Comparison of ENCODE assay signal across 8 mouse cellular contexts in the genomic region with DNA sequence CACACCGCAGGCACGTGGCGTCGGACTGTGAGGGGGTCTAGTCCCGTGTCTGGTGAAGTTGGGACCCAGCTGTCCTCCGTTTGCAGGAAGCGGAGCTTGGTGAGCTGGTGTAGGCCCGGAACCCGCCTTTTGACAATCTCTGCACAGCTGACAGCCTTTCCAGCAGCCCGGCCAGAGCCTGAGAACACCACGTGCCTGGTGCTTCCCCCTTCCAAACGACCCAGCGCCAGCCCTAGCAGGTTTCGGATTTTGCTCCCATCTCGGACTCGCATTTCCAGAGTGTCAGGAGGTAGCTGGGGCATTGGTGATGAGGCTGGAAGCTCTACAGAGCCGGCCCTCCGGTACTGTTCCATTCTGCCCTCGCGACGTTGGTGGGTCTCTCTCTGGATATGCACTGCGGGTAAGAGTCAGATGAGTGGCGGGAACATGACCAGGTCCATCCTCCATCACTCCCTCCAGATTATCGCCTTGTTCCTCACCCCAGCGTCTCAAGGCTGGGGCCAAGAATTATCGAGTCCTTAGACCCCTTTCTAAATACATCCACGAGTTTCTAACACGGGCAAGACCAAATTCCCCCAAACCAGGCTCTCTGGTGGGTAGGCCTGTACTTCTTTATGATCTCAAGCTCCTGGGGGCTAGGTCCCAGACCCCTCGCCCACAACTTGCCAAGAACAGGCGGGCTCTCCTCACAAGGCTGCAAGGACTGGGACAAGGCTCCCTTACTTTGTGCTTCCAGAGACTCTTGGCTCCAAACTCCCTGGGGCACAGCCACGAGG. TPM values are rescaled to one million over a fixed set of nuclear protein-coding genes. Genes with fewer than 3 reads are reported as not detected.
DNase-seq lines count a peak whose midpoint lies in the region; ATAC-seq and TF ChIP-seq lines count a peak whose summit lies in the region.

No protein-coding gene starts in this region.

- H3K4me1 ChIP-seq in testis, adult 2 months (ENCODE audit: control insufficient read depth, insufficient read depth, low read length), result peaks cover 25% of the 10 kb centered on the region
- peaks cover 45% of the 10 kb centered on the region for H3K4me1 ChIP-seq in forebrain, embryonic 15.5 days
- H3K4me1 ChIP-seq in hindbrain, postnatal 0 days (ENCODE audit: insufficient read depth, low read length), result peaks cover 10% of the 10 kb centered on the region; the same call in 1 of the 2 replicates
- peaks cover 33% of the 10 kb centered on the region for H3K4me1 ChIP-seq in liver, embryonic 13.5 days (replicated peaks)

- TF ChIP-seq CTCF in testis, adult 2 months (IDR thresholded peaks at IDR 0.05; ENCODE audit: control insufficient read depth, insufficient read depth, insufficient replicate concordance, low read depth, low read length), result no peak
- no peak for TF ChIP-seq CTCF in hindbrain, postnatal 0 days (IDR thresholded peaks at IDR 0.05; ENCODE audit: low read depth)

- no peak for DNase-seq in testis, postnatal 14 days (ENCODE audit: low spot score)
- DNase-seq in hindbrain, postnatal 0 days (ENCODE audit: low spot score), result peak; percentile 38
- no peak for DNase-seq in liver, embryonic 13.5 days
- DNase-seq in right cerebral cortex, postnatal 36 days (ENCODE audit: low spot score in 2 of 2), result no peak
- no peak for DNase-seq in layer of hippocampus, adult 18-20 months (ENCODE audit: low spot score in 2 of 2)

- peak overlapping the region; percentile 96 for H3K4me3 ChIP-seq in testis, adult 2 months (ENCODE audit: control insufficient read depth, low read depth, low read length)
- H3K4me3 ChIP-seq in forebrain, embryonic 15.5 days, result peak overlapping the region; percentile 88
- H3K4me3 ChIP-seq in hindbrain, postnatal 0 days (ENCODE audit: low read length), result peak overlapping the region; percentile 69
- H3K4me3 ChIP-seq in liver, embryonic 13.5 days (replicated peaks), result peak overlapping the region; percentile 86

- 39% methylated on average over 31 of the region's 31 CpGs for WGBS in forebrain, embryonic 15.5 days
- 32% methylated on average over 31 of the region's 31 CpGs for WGBS in hindbrain, postnatal 0 days
- 41% methylated on average over 31 of the region's 31 CpGs for WGBS in liver, embryonic 13.5 days (ENCODE audit: insufficient replicate concordance)

- ATAC-seq in forebrain, embryonic 15.5 days (replicated peaks), result peak; percentile 14
- peak; percentile 4; the same call in 1 of the 2 replicates for ATAC-seq in hindbrain, postnatal 0 days
- peak; percentile 48 for ATAC-seq in liver, embryonic 13.5 days (ENCODE audit: low read depth)
- no peak for ATAC-seq in CD4-positive, CD25-positive, alpha-beta regulatory T cell, adult 4 months

- peak overlapping the region; percentile 93 for H3K9ac ChIP-seq in forebrain, embryonic 15.5 days (replicated peaks)
- H3K9ac ChIP-seq in hindbrain, postnatal 0 days (replicated peaks; ENCODE audit: low read length), result peak overlapping the region; percentile 82
- H3K9ac ChIP-seq in liver, embryonic 13.5 days, result peak overlapping the region; percentile 93

- 0 out of 2 replicates have a peak, but pooled peaks cover 2% of the 10 kb centered on the region for H3K36me3 ChIP-seq in testis, adult 2 months (ENCODE audit: control insufficient read depth, insufficient read depth, low read length)
- peaks cover 16% of the 10 kb centered on the region for H3K36me3 ChIP-seq in forebrain, embryonic 15.5 days
- peaks cover 7% of the 10 kb centered on the region; the same call in 1 of the 2 replicates for H3K36me3 ChIP-seq in hindbrain, postnatal 0 days (ENCODE audit: insufficient read depth, low read length)
- H3K36me3 ChIP-seq in liver, embryonic 13.5 days, result peaks cover 23% of the 10 kb centered on the region

- H3K27ac ChIP-seq in testis, adult 2 months (ENCODE audit: control insufficient read depth, insufficient read depth, low read depth, low read length), result peak overlapping the region; percentile 86
- peak overlapping the region; percentile 80 for H3K27ac ChIP-seq in forebrain, embryonic 15.5 days (replicated peaks)
- peak overlapping the region; percentile 80 for H3K27ac ChIP-seq in hindbrain, postnatal 0 days
- H3K27ac ChIP-seq in liver, embryonic 13.5 days, result peak overlapping the region; percentile 68

- H3K9me3 ChIP-seq in forebrain, embryonic 15.5 days, result no peaks in the 10 kb centered on the region
- no peaks in the 10 kb centered on the region for H3K9me3 ChIP-seq in hindbrain, postnatal 0 days (ENCODE audit: low read length)
- H3K9me3 ChIP-seq in liver, embryonic 13.5 days (replicated peaks), result no peaks in the 10 kb centered on the region

- no peaks in the 10 kb centered on the region for H3K27me3 ChIP-seq in testis, adult 2 months (ENCODE audit: control insufficient read depth, insufficient read depth, low read length)
- H3K27me3 ChIP-seq in forebrain, embryonic 15.5 days, result no peaks in the 10 kb centered on the region
- H3K27me3 ChIP-seq in hindbrain, postnatal 0 days (ENCODE audit: insufficient read depth, low read length), result no peaks in the 10 kb centered on the region
- peaks cover 6% of the 10 kb centered on the region; the same call in 1 of the 2 replicates for H3K27me3 ChIP-seq in liver, embryonic 13.5 days

- TF ChIP-seq POLR2A in testis, adult 2 months (IDR thresholded peaks at IDR 0.05; ENCODE audit: control insufficient read depth, low read depth, low read length), result no peak

- peak overlapping the region; percentile 71 for H3K4me2 ChIP-seq in forebrain, embryonic 15.5 days (replicated peaks)
- H3K4me2 ChIP-seq in hindbrain, postnatal 0 days (ENCODE audit: low read depth, low read length), result peak overlapping the region; percentile 90
- peak overlapping the region; percentile 94 for H3K4me2 ChIP-seq in liver, embryonic 13.5 days

RNA-seq across cellular contexts. Expression of a gene that starts 0.7 kb away (rescaled TPM):
- polyA plus RNA-seq in testis, adult 2 months (2012; rRNA removed), result 21.8 and 27.5 TPM in 2 replicates
- 58.0 and 70.0 TPM in 2 replicates for polyA plus RNA-seq in forebrain, embryonic 15.5 days (2015; fragmentation: Nextera tagmentation; extraction: Ambion mirVana)
- total RNA-seq in hindbrain, postnatal 0 days (2014; rRNA removed), result 35.0 and 42.2 TPM in 2 replicates
- 47.3 and 48.3 TPM in 2 replicates for polyA plus RNA-seq in hindbrain, postnatal 0 days (2015; fragmentation: Nextera tagmentation; extraction: Ambion mirVana)
- polyA plus RNA-seq in liver, embryonic 13.5 days (2015; fragmentation: Nextera tagmentation; extraction: Ambion mirVana), result 38.6 and 40.8 TPM in 2 replicates
- total RNA-seq in layer of hippocampus, adult 18-20 months (2021), result 10 to 100 TPM; 36.0 to 39.0 TPM
- 10 to 100 TPM; 57.2 to 58.2 TPM for polyA plus RNA-seq in CD4-positive, CD25-positive, alpha-beta regulatory T cell, adult 4 months (2017; shearing (Covaris generic))

RNA-seq across cellular contexts. Expression of a gene that starts 10.4 kb away (rescaled TPM):
- polyA plus RNA-seq in testis, adult 2 months (2012; rRNA removed), result 84.2 and 90.3 TPM in 2 replicates
- polyA plus RNA-seq in forebrain, embryonic 15.5 days (2015; fragmentation: Nextera tagmentation; extraction: Ambion mirVana), result 304 and 307 TPM in 2 replicates
- 145 and 147 TPM in 2 replicates for total RNA-seq in hindbrain, postnatal 0 days (2014; rRNA removed)
- 306 and 316 TPM in 2 replicates for polyA plus RNA-seq in hindbrain, postnatal 0 days (2015; fragmentation: Nextera tagmentation; extraction: Ambion mirVana)
- polyA plus RNA-seq in liver, embryonic 13.5 days (2015; fragmentation: Nextera tagmentation; extraction: Ambion mirVana), result 86.4 and 90.0 TPM in 2 replicates
- total RNA-seq in layer of hippocampus, adult 18-20 months (2021), result 100 to 1,000 TPM; 150 to 151 TPM
- polyA plus RNA-seq in CD4-positive, CD25-positive, alpha-beta regulatory T cell, adult 4 months (2017; shearing (Covaris generic)), result 10 to 100 TPM; 91.6 to 93.7 TPM

RNA-seq across cellular contexts. Expression of a gene that starts 12.8 kb away (rescaled TPM):
- polyA plus RNA-seq in testis, adult 2 months (2012; rRNA removed), result 10.7 and 11.0 TPM in 2 replicates
- polyA plus RNA-seq in forebrain, embryonic 15.5 days (2015; fragmentation: Nextera tagmentation; extraction: Ambion mirVana), result 23.8 and 26.4 TPM in 2 replicates
- 24.4 and 41.9 TPM in 2 replicates for total RNA-seq in hindbrain, postnatal 0 days (2014; rRNA removed)
- polyA plus RNA-seq in hindbrain, postnatal 0 days (2015; fragmentation: Nextera tagmentation; extraction: Ambion mirVana), result 47.4 and 49.8 TPM in 2 replicates
- polyA plus RNA-seq in liver, embryonic 13.5 days (2015; fragmentation: Nextera tagmentation; extraction: Ambion mirVana), result 32.7 and 35.8 TPM in 2 replicates
- 10 to 100 TPM; 35.5 to 37.0 TPM for total RNA-seq in layer of hippocampus, adult 18-20 months (2021)
- polyA plus RNA-seq in CD4-positive, CD25-positive, alpha-beta regulatory T cell, adult 4 months (2017; shearing (Covaris generic)), result 10 to 100 TPM in 1 of 2 experiments, 1 to 10 TPM in 1; 10.0 to 14.0 TPM

RNA-seq across cellular contexts. Expression of a gene that starts 15.7 kb away (rescaled TPM):
- polyA plus RNA-seq in testis, adult 2 months (2012; rRNA removed), result 3.7 and 4.0 TPM in 2 replicates
- 15.8 and 16.6 TPM in 2 replicates for polyA plus RNA-seq in forebrain, embryonic 15.5 days (2015; fragmentation: Nextera tagmentation; extraction: Ambion mirVana)
- 59.3 and 61.9 TPM in 2 replicates for total RNA-seq in hindbrain, postnatal 0 days (2014; rRNA removed)
- 18.5 and 22.1 TPM in 2 replicates for polyA plus RNA-seq in hindbrain, postnatal 0 days (2015; fragmentation: Nextera tagmentation; extraction: Ambion mirVana)
- 0.38 and 0.62 TPM in 2 replicates for polyA plus RNA-seq in liver, embryonic 13.5 days (2015; fragmentation: Nextera tagmentation; extraction: Ambion mirVana)
- 100 to 1,000 TPM; 110 to 113 TPM for total RNA-seq in layer of hippocampus, adult 18-20 months (2021)
- polyA plus RNA-seq in CD4-positive, CD25-positive, alpha-beta regulatory T cell, adult 4 months (2017; shearing (Covaris generic)), result not detected

RNA-seq across cellular contexts. Expression of a gene that starts 18.3 kb away (rescaled TPM):
- polyA plus RNA-seq in testis, adult 2 months (2012; rRNA removed), result 0.12 and 0.17 TPM in 2 replicates
- polyA plus RNA-seq in forebrain, embryonic 15.5 days (2015; fragmentation: Nextera tagmentation; extraction: Ambion mirVana), result 0.13 and 0.18 TPM in 2 replicates
- 0.22 and 2.1 TPM in 2 replicates for total RNA-seq in hindbrain, postnatal 0 days (2014; rRNA removed)
- polyA plus RNA-seq in hindbrain, postnatal 0 days (2015; fragmentation: Nextera tagmentation; extraction: Ambion mirVana), result 0.68 and 0.99 TPM in 2 replicates
- polyA plus RNA-seq in liver, embryonic 13.5 days (2015; fragmentation: Nextera tagmentation; extraction: Ambion mirVana), result not detected in 2 replicates
- not detected for total RNA-seq in layer of hippocampus, adult 18-20 months (2021)
- polyA plus RNA-seq in CD4-positive, CD25-positive, alpha-beta regulatory T cell, adult 4 months (2017; shearing (Covaris generic)), result not detected
